In genomic region chr6:124917518-124918330, GRCm38 (mm10) we compare ENCODE assay signal across 8 mouse cellular contexts. TPM values are rescaled to one million over a fixed set of nuclear protein-coding genes. Genes with fewer than 3 reads are reported as not detected.
DNase-seq lines count a peak whose midpoint lies in the region; ATAC-seq and TF ChIP-seq lines count a peak whose summit lies in the region.

No protein-coding gene starts in this region.

- peak overlapping the region; percentile 100 for H3K27ac ChIP-seq in embryonic facial prominence, embryonic 13.5 days
- H3K27ac ChIP-seq in limb, embryonic 15.5 days = peak overlapping the region; percentile 100
- H3K27ac ChIP-seq in midbrain, postnatal 0 days (ENCODE audit: low read depth, low read length) = peak overlapping the region; percentile 100
- H3K27ac ChIP-seq in stomach, embryonic 14.5 days (ENCODE audit: low read length) = peak overlapping the region; percentile 100

- no peaks in the 10 kb centered on the region for H3K9me3 ChIP-seq in embryonic facial prominence, embryonic 13.5 days
- H3K9me3 ChIP-seq in limb, embryonic 15.5 days = no peaks in the 10 kb centered on the region
- no peaks in the 10 kb centered on the region for H3K9me3 ChIP-seq in midbrain, postnatal 0 days (ENCODE audit: low read length)
- H3K9me3 ChIP-seq in stomach, embryonic 14.5 days (ENCODE audit: control insufficient read depth, low read depth, low read length) = no peaks in the 10 kb centered on the region

- peak overlapping the region; percentile 99 for H3K9ac ChIP-seq in embryonic facial prominence, embryonic 13.5 days
- H3K9ac ChIP-seq in limb, embryonic 15.5 days = peak overlapping the region; percentile 98
- peak overlapping the region; percentile 97 for H3K9ac ChIP-seq in midbrain, postnatal 0 days (replicated peaks; ENCODE audit: low read length, poor library complexity, severe bottlenecking)
- peak overlapping the region; percentile 100 for H3K9ac ChIP-seq in stomach, embryonic 14.5 days (replicated peaks; ENCODE audit: low read depth, low read length)

- peaks cover 68% of the 10 kb centered on the region for H3K4me1 ChIP-seq in embryonic facial prominence, embryonic 13.5 days
- H3K4me1 ChIP-seq in limb, embryonic 15.5 days = peaks cover 58% of the 10 kb centered on the region
- H3K4me1 ChIP-seq in midbrain, postnatal 0 days (ENCODE audit: insufficient read depth, low read length) = peaks cover 16% of the 10 kb centered on the region
- H3K4me1 ChIP-seq in stomach, embryonic 14.5 days (ENCODE audit: control insufficient read depth, insufficient read depth, low read length) = peaks cover 26% of the 10 kb centered on the region

- H3K4me2 ChIP-seq in embryonic facial prominence, embryonic 13.5 days = peak overlapping the region; percentile 91
- peak overlapping the region; percentile 90 for H3K4me2 ChIP-seq in limb, embryonic 15.5 days
- peak overlapping the region; percentile 99 for H3K4me2 ChIP-seq in midbrain, postnatal 0 days (ENCODE audit: low read depth, low read length, poor library complexity, severe bottlenecking)
- peak overlapping the region; percentile 99 for H3K4me2 ChIP-seq in stomach, embryonic 14.5 days (replicated peaks; ENCODE audit: low read depth, low read length)

- H3K36me3 ChIP-seq in embryonic facial prominence, embryonic 13.5 days = peaks cover 24% of the 10 kb centered on the region
- peaks cover 27% of the 10 kb centered on the region for H3K36me3 ChIP-seq in limb, embryonic 15.5 days
- peaks cover 20% of the 10 kb centered on the region for H3K36me3 ChIP-seq in midbrain, postnatal 0 days (ENCODE audit: insufficient read depth, low read length)
- H3K36me3 ChIP-seq in stomach, embryonic 14.5 days (ENCODE audit: control insufficient read depth, insufficient read depth, low read length) = peaks cover 28% of the 10 kb centered on the region

- peak; percentile 96 for DNase-seq in 3T3-L1 (ENCODE audit: low read depth, low spot score)
- DNase-seq in adrenal gland, postnatal 14 days = peak; percentile 96
- DNase-seq in heart, adult 8-10 months (ENCODE audit: low spot score) = peak; percentile 89
- peak; percentile 95 for DNase-seq in kidney, adult 9 months
- peak; percentile 97 for DNase-seq in midbrain, postnatal 0 days (ENCODE audit: low spot score)

- peak; percentile 61 for ATAC-seq in embryonic facial prominence, embryonic 13.5 days (ENCODE audit: insufficient number of reproducible peaks, insufficient read depth, low FRiP score, low TSS enrichment, low read depth)
- ATAC-seq in limb, embryonic 15.5 days (ENCODE audit: insufficient number of reproducible peaks, low FRiP score, low TSS enrichment, low read depth) = peak; percentile 79
- ATAC-seq in midbrain, postnatal 0 days (ENCODE audit: low FRiP score) = peak; percentile 79
- ATAC-seq in stomach, embryonic 14.5 days (ENCODE audit: insufficient number of reproducible peaks, insufficient read depth, low FRiP score, low read depth) = peak; percentile 69

- under 1% methylated on average over 58 of the region's 89 CpGs for WGBS in embryonic facial prominence, embryonic 13.5 days
- 1% methylated on average over 26 of the region's 89 CpGs for WGBS in limb, embryonic 15.5 days
- WGBS in midbrain, postnatal 0 days = under 1% methylated on average over 44 of the region's 89 CpGs
- WGBS in stomach, embryonic 14.5 days = under 1% methylated on average over 64 of the region's 89 CpGs

- TF ChIP-seq CTCF in midbrain, postnatal 0 days (IDR thresholded peaks at IDR 0.05) = no peak

- peak overlapping the region; percentile 91 for H3K4me3 ChIP-seq in embryonic facial prominence, embryonic 13.5 days
- peak overlapping the region; percentile 94 for H3K4me3 ChIP-seq in limb, embryonic 15.5 days
- peak overlapping the region; percentile 68 for H3K4me3 ChIP-seq in midbrain, postnatal 0 days (ENCODE audit: low read depth, low read length)
- H3K4me3 ChIP-seq in stomach, embryonic 14.5 days (ENCODE audit: low read depth, low read length) = peak overlapping the region; percentile 85

- no peaks in the 10 kb centered on the region for H3K27me3 ChIP-seq in embryonic facial prominence, embryonic 13.5 days
- no peaks in the 10 kb centered on the region for H3K27me3 ChIP-seq in limb, embryonic 15.5 days
- no peaks in the 10 kb centered on the region for H3K27me3 ChIP-seq in midbrain, postnatal 0 days (ENCODE audit: insufficient read depth, low read length)
- no peaks in the 10 kb centered on the region for H3K27me3 ChIP-seq in stomach, embryonic 14.5 days (ENCODE audit: control insufficient read depth, insufficient read depth, low read length)

RNA-seq across cellular contexts. Expression of gene Ptms, which starts 2.2 kb away (rescaled TPM):
- total RNA-seq in adrenal gland, postnatal 14 days (2021) = 917 and 925 TPM in 2 replicates
- 327 and 349 TPM in 2 replicates for polyA plus RNA-seq in embryonic facial prominence, embryonic 13.5 days (2015; fragmentation: Nextera tagmentation; extraction: Ambion mirVana)
- total RNA-seq in heart, adult 8-10 months (2022) = 100 to 1,000 TPM; 116 to 160 (median 152) TPM
- polyA plus RNA-seq in limb, embryonic 15.5 days (2015; fragmentation: Nextera tagmentation; extraction: Ambion mirVana) = 241 and 331 TPM in 2 replicates
- total RNA-seq in midbrain, postnatal 0 days (2014; rRNA removed) = 814 and 944 TPM in 2 replicates
- polyA plus RNA-seq in midbrain, postnatal 0 days (2015; fragmentation: Nextera tagmentation; extraction: Ambion mirVana) = 810 TPM in 2 replicates
- polyA plus RNA-seq in stomach, embryonic 14.5 days (2014; fragmentation: Nextera tagmentation; extraction: Ambion mirVana) = 320 TPM in 2 replicates

RNA-seq across cellular contexts. Expression of gene Lag3, which starts 6.2 kb away (rescaled TPM):
- 1.5 and 2.5 TPM in 2 replicates for total RNA-seq in adrenal gland, postnatal 14 days (2021)
- polyA plus RNA-seq in embryonic facial prominence, embryonic 13.5 days (2015; fragmentation: Nextera tagmentation; extraction: Ambion mirVana) = 2.9 and 3.7 TPM in 2 replicates
- total RNA-seq in heart, adult 8-10 months (2022) = under 1 TPM in 2 of 4 experiments, not detected in 2; 0.24 to 0.75 TPM
- 2.3 TPM in 2 replicates for polyA plus RNA-seq in limb, embryonic 15.5 days (2015; fragmentation: Nextera tagmentation; extraction: Ambion mirVana)
- 1.1 and 2.1 TPM in 2 replicates for total RNA-seq in midbrain, postnatal 0 days (2014; rRNA removed)
- 2.8 and 3.5 TPM in 2 replicates for polyA plus RNA-seq in midbrain, postnatal 0 days (2015; fragmentation: Nextera tagmentation; extraction: Ambion mirVana)
- polyA plus RNA-seq in stomach, embryonic 14.5 days (2014; fragmentation: Nextera tagmentation; extraction: Ambion mirVana) = 1.3 and 1.5 TPM in 2 replicates

RNA-seq across cellular contexts. Expression of gene Mlf2, which starts 13.5 kb away (rescaled TPM):
- 274 and 276 TPM in 2 replicates for total RNA-seq in adrenal gland, postnatal 14 days (2021)
- polyA plus RNA-seq in embryonic facial prominence, embryonic 13.5 days (2015; fragmentation: Nextera tagmentation; extraction: Ambion mirVana) = 342 and 360 TPM in 2 replicates
- total RNA-seq in heart, adult 8-10 months (2022) = 100 to 1,000 TPM; 177 to 202 (median 195) TPM
- polyA plus RNA-seq in limb, embryonic 15.5 days (2015; fragmentation: Nextera tagmentation; extraction: Ambion mirVana) = 352 and 365 TPM in 2 replicates
- 512 and 647 TPM in 2 replicates for total RNA-seq in midbrain, postnatal 0 days (2014; rRNA removed)
- 628 and 643 TPM in 2 replicates for polyA plus RNA-seq in midbrain, postnatal 0 days (2015; fragmentation: Nextera tagmentation; extraction: Ambion mirVana)
- polyA plus RNA-seq in stomach, embryonic 14.5 days (2014; fragmentation: Nextera tagmentation; extraction: Ambion mirVana) = 341 and 354 TPM in 2 replicates

RNA-seq across cellular contexts. Expression of gene Cd4, which starts 29.7 kb away (rescaled TPM):
- 1.4 and 13.0 TPM in 2 replicates for total RNA-seq in adrenal gland, postnatal 14 days (2021)
- polyA plus RNA-seq in embryonic facial prominence, embryonic 13.5 days (2015; fragmentation: Nextera tagmentation; extraction: Ambion mirVana) = 0.37 TPM in 1 of 2 replicates, not detected in the other
- total RNA-seq in heart, adult 8-10 months (2022) = under 1 TPM; 0.19 to 0.54 (median 0.25) TPM
- 0.24 and 0.31 TPM in 2 replicates for polyA plus RNA-seq in limb, embryonic 15.5 days (2015; fragmentation: Nextera tagmentation; extraction: Ambion mirVana)
- 0.19 and 2.8 TPM in 2 replicates for total RNA-seq in midbrain, postnatal 0 days (2014; rRNA removed)
- 0.25 and 0.58 TPM in 2 replicates for polyA plus RNA-seq in midbrain, postnatal 0 days (2015; fragmentation: Nextera tagmentation; extraction: Ambion mirVana)
- 0.28 and 0.43 TPM in 2 replicates for polyA plus RNA-seq in stomach, embryonic 14.5 days (2014; fragmentation: Nextera tagmentation; extraction: Ambion mirVana)

RNA-seq across cellular contexts. Expression of gene Cops7a, which starts 47.6 kb away (rescaled TPM):
- 117 and 122 TPM in 2 replicates for total RNA-seq in adrenal gland, postnatal 14 days (2021)
- 124 and 138 TPM in 2 replicates for polyA plus RNA-seq in embryonic facial prominence, embryonic 13.5 days (2015; fragmentation: Nextera tagmentation; extraction: Ambion mirVana)
- 100 to 1,000 TPM in 2 of 4 experiments, 10 to 100 TPM in 2; 98.1 to 109 (median 103) TPM for total RNA-seq in heart, adult 8-10 months (2022)
- polyA plus RNA-seq in limb, embryonic 15.5 days (2015; fragmentation: Nextera tagmentation; extraction: Ambion mirVana) = 146 and 160 TPM in 2 replicates
- 108 and 131 TPM in 2 replicates for total RNA-seq in midbrain, postnatal 0 days (2014; rRNA removed)
- polyA plus RNA-seq in midbrain, postnatal 0 days (2015; fragmentation: Nextera tagmentation; extraction: Ambion mirVana) = 92.3 and 97.1 TPM in 2 replicates
- 139 and 141 TPM in 2 replicates for polyA plus RNA-seq in stomach, embryonic 14.5 days (2014; fragmentation: Nextera tagmentation; extraction: Ambion mirVana)

Comparison
In these comparisons a context has a peak if more than half of its experiments do, and no peak if none do; other contexts are left out.
1. Peak in every context shown above with its lines: DNase-seq, ATAC-seq, H3K4me3 ChIP-seq and H3K27ac ChIP-seq.